Mouse (Mus musculus): Measurements from ENCODE around the gene Rgp1. TPM values are rescaled to one million over a fixed set of nuclear protein-coding genes. Genes with fewer than 3 reads are reported as not detected.
A peak's percentile ranks its signal among the peaks of the same experiment; 100 is the strongest.

The Rgp1 gene
- polyA plus RNA-seq, 1 experiment from 2014 or later: 25.0 TPM

GRCm38 (mm10) chr4:43630030-43630581 is 51.6 kb downstream of the Rgp1 start:
- no peak overlapping the region for H3K27ac ChIP-seq (ENCODE audit: low read length)
- no peak overlapping the region for H3K4me3 ChIP-seq (ENCODE audit: low read length)
- peak; percentile 61 for ATAC-seq (ENCODE audit: low read depth)
- peak overlapping the region; percentile 6; the same call in 1 of the 2 replicates for H3K4me2 ChIP-seq (ENCODE audit: low read depth, low read length)
- H3K27me3 ChIP-seq (ENCODE audit: control insufficient read depth, insufficient read depth, low read depth, low read length): no peaks in the 10 kb centered on the region; the same call in 1 of the 2 replicates
- H3K9me3 ChIP-seq (ENCODE audit: control insufficient read depth, low read length): peaks cover 6% of the 10 kb centered on the region
- H3K4me1 ChIP-seq (replicated peaks; ENCODE audit: control insufficient read depth, insufficient read depth, low read length): peaks cover 11% of the 10 kb centered on the region
- no peak overlapping the region for H3K9ac ChIP-seq (ENCODE audit: low read length)
- no peaks in the 10 kb centered on the region for H3K36me3 ChIP-seq (ENCODE audit: control insufficient read depth, insufficient read depth, low read length)
- WGBS: 6% methylated on average over 5 of the region's 5 CpGs

- H3K4me1 ChIP-seq (replicated peaks; ENCODE audit: control insufficient read depth, insufficient read depth, low read length): peaks cover 11% of the 10 kb centered on the region
- peak overlapping the region; percentile 84; the same call in 1 of the 2 replicates for H3K9ac ChIP-seq (ENCODE audit: low read length)
- 28% methylated on average over 5 of the region's 5 CpGs for WGBS
- no peaks in the 10 kb centered on the region; the same call in 1 of the 2 replicates for H3K9me3 ChIP-seq (ENCODE audit: control insufficient read depth, low read length)
- ATAC-seq (ENCODE audit: low read depth): 0 out of 2 replicates have a peak, but pooled peaks have one; percentile 1
- H3K4me2 ChIP-seq (ENCODE audit: low read depth, low read length): peak overlapping the region; percentile 81
- no peaks in the 10 kb centered on the region for H3K36me3 ChIP-seq (ENCODE audit: control insufficient read depth, insufficient read depth, low read length)
- H3K27ac ChIP-seq (ENCODE audit: low read length): peak overlapping the region; percentile 6; the same call in 1 of the 2 replicates
- H3K4me3 ChIP-seq (ENCODE audit: low read length): no peak overlapping the region
- no peaks in the 10 kb centered on the region; the same call in 1 of the 2 replicates for H3K27me3 ChIP-seq (ENCODE audit: control insufficient read depth, insufficient read depth, low read depth, low read length)
Measured at GRCm38 (mm10) chr4:43630671-43631045, 52.1 kb downstream of the Rgp1 start.

- Histone ChIP-seq H3K27ac (ENCODE audit: low read length) (peak within 1 kb of the TSS; percentile 75), H3K9me3 (ENCODE audit: control insufficient read depth, low read length) (no peaks in the 10 kb centered on the region), H3K27me3 (ENCODE audit: control insufficient read depth, insufficient read depth, low read depth, low read length) (no peaks in the 10 kb centered on the region; the same call in 1 of the 2 replicates), H3K9ac (ENCODE audit: low read length) (peak within 1 kb of the TSS; percentile 84), H3K4me2 (ENCODE audit: low read depth, low read length) (peak within 1 kb of the TSS; percentile 81), H3K4me3 (ENCODE audit: low read length) (peak within 1 kb of the TSS; percentile 67), H3K36me3 (ENCODE audit: control insufficient read depth, insufficient read depth, low read length) (no peaks in the 10 kb centered on the region), H3K4me1 (replicated peaks; ENCODE audit: control insufficient read depth, insufficient read depth, low read length) (peaks cover 11% of the 10 kb centered on the region)
- peak; percentile 76 for ATAC-seq (ENCODE audit: low read depth)
- 1% methylated on average over 54 of the region's 70 CpGs for WGBS
Measured at GRCm38 (mm10) chr4:43631046-43631955, 52.8 kb downstream of the Rgp1 start, which contains the start of gene Npr2. Gene Npr2, plus strand, starts transcription at chr4:43631935.

GRCm38 (mm10) chr4:43631956-43632920 is 53.7 kb downstream of the Rgp1 start:
- ATAC-seq (ENCODE audit: low read depth): peak; percentile 23
- Histone ChIP-seq H3K27ac (ENCODE audit: low read length) (peak overlapping the region; percentile 75), H3K36me3 (ENCODE audit: control insufficient read depth, insufficient read depth, low read length) (no peaks in the 10 kb centered on the region), H3K4me3 (ENCODE audit: low read length) (peak overlapping the region; percentile 67), H3K27me3 (ENCODE audit: control insufficient read depth, insufficient read depth, low read depth, low read length) (no peaks in the 10 kb centered on the region; the same call in 1 of the 2 replicates), H3K9me3 (ENCODE audit: control insufficient read depth, low read length) (no peaks in the 10 kb centered on the region), H3K4me1 (replicated peaks; ENCODE audit: control insufficient read depth, insufficient read depth, low read length) (peaks cover 11% of the 10 kb centered on the region), H3K4me2 (ENCODE audit: low read depth, low read length) (peak overlapping the region; percentile 81), H3K9ac (ENCODE audit: low read length) (peak overlapping the region; percentile 84)
- 53% methylated on average over 42 of the region's 42 CpGs for WGBS

GRCm38 (mm10) chr4:43633296-43633695 is 54.8 kb downstream of the Rgp1 start:
- peak overlapping the region; percentile 81; the same call in 1 of the 2 replicates for H3K4me2 ChIP-seq (ENCODE audit: low read depth, low read length)
- no peak overlapping the region for H3K4me3 ChIP-seq (ENCODE audit: low read length)
- no peaks in the 10 kb centered on the region for H3K9me3 ChIP-seq (ENCODE audit: control insufficient read depth, low read length)
- H3K9ac ChIP-seq (ENCODE audit: low read length): no peak overlapping the region
- H3K4me1 ChIP-seq (replicated peaks; ENCODE audit: control insufficient read depth, insufficient read depth, low read length): peaks cover 11% of the 10 kb centered on the region
- H3K27me3 ChIP-seq (ENCODE audit: control insufficient read depth, insufficient read depth, low read depth, low read length): no peaks in the 10 kb centered on the region; the same call in 1 of the 2 replicates
- ATAC-seq (ENCODE audit: low read depth): no peak
- H3K36me3 ChIP-seq (ENCODE audit: control insufficient read depth, insufficient read depth, low read length): no peaks in the 10 kb centered on the region
- WGBS: 84% methylated on average over 8 of the region's 8 CpGs
- no peak overlapping the region for H3K27ac ChIP-seq (ENCODE audit: low read length)

- Histone ChIP-seq H3K4me2 (ENCODE audit: low read depth, low read length) (no peak overlapping the region), H3K4me3 (ENCODE audit: low read length) (no peak overlapping the region), H3K27ac (ENCODE audit: low read length) (no peak overlapping the region), H3K9ac (ENCODE audit: low read length) (no peak overlapping the region), H3K36me3 (ENCODE audit: control insufficient read depth, insufficient read depth, low read length) (no peaks in the 10 kb centered on the region), H3K4me1 (replicated peaks; ENCODE audit: control insufficient read depth, insufficient read depth, low read length) (peaks cover 11% of the 10 kb centered on the region), H3K9me3 (ENCODE audit: control insufficient read depth, low read length) (no peaks in the 10 kb centered on the region), H3K27me3 (ENCODE audit: control insufficient read depth, insufficient read depth, low read depth, low read length) (no peaks in the 10 kb centered on the region; the same call in 1 of the 2 replicates)
- ATAC-seq (ENCODE audit: low read depth): no peak
- WGBS: 87% methylated on average over 2 of the region's 2 CpGs
Measured at GRCm38 (mm10) chr4:43633736-43634135, 55.2 kb downstream of the Rgp1 start.

- Histone ChIP-seq H3K36me3 (ENCODE audit: control insufficient read depth, insufficient read depth, low read length) (no peaks in the 10 kb centered on the region), H3K9ac (ENCODE audit: low read length) (no peak overlapping the region), H3K4me2 (ENCODE audit: low read depth, low read length) (no peak overlapping the region), H3K4me3 (ENCODE audit: low read length) (no peak overlapping the region), H3K27ac (ENCODE audit: low read length) (no peak overlapping the region), H3K27me3 (ENCODE audit: control insufficient read depth, insufficient read depth, low read depth, low read length) (no peaks in the 10 kb centered on the region; the same call in 1 of the 2 replicates), H3K9me3 (ENCODE audit: control insufficient read depth, low read length) (no peaks in the 10 kb centered on the region), H3K4me1 (replicated peaks; ENCODE audit: control insufficient read depth, insufficient read depth, low read length) (peaks cover 11% of the 10 kb centered on the region)
- ATAC-seq (ENCODE audit: low read depth): no peak
- 74% methylated on average over 7 of the region's 7 CpGs for WGBS
Measured at GRCm38 (mm10) chr4:43634621-43635374, 56.3 kb downstream of the Rgp1 start.

- no peaks in the 10 kb centered on the region for H3K36me3 ChIP-seq (ENCODE audit: control insufficient read depth, insufficient read depth, low read length)
- no peak overlapping the region for H3K9ac ChIP-seq (ENCODE audit: low read length)
- no peak for ATAC-seq (ENCODE audit: low read depth)
- no peak overlapping the region for H3K27ac ChIP-seq (ENCODE audit: low read length)
- no peak overlapping the region for H3K4me3 ChIP-seq (ENCODE audit: low read length)
- H3K4me2 ChIP-seq (ENCODE audit: low read depth, low read length): no peak overlapping the region
- WGBS: 74% methylated on average over 6 of the region's 6 CpGs
- H3K9me3 ChIP-seq (ENCODE audit: control insufficient read depth, low read length): no peaks in the 10 kb centered on the region
- H3K27me3 ChIP-seq (ENCODE audit: control insufficient read depth, insufficient read depth, low read depth, low read length): no peaks in the 10 kb centered on the region; the same call in 1 of the 2 replicates
- peaks cover 8% of the 10 kb centered on the region; the same call in 1 of the 2 replicates for H3K4me1 ChIP-seq (replicated peaks; ENCODE audit: control insufficient read depth, insufficient read depth, low read length)
Measured at GRCm38 (mm10) chr4:43636751-43637150, 58.2 kb downstream of the Rgp1 start.

All from lung, embryonic 16.5 days (tissue).